Mouse (Mus musculus): ENCODE data around the gene Tmem151a. TPM values are rescaled to one million over a fixed set of nuclear protein-coding genes. Genes with fewer than 3 reads are reported as not detected.

Gene Tmem151a
- total RNA-seq (2018; cell fraction: chromatin; rRNA removed) = under 1 TPM in 1 of 26 experiments, not detected in 25; 0.51 TPM
- total RNA-seq (2018; cell fraction: cytosol; rRNA removed) = under 1 TPM in 17 of 26 experiments, not detected in 9; 0.03 to 0.33 (median 0.05) TPM
- under 1 TPM in 4 of 26 experiments, not detected in 22; 0.12 to 0.25 (median 0.15) TPM for total RNA-seq (2018; cell fraction: nucleus; rRNA removed)
- polyA plus RNA-seq (2018) = 0.04 to 0.26 TPM (median 0.06 TPM) in 3 replicates

DNA sequence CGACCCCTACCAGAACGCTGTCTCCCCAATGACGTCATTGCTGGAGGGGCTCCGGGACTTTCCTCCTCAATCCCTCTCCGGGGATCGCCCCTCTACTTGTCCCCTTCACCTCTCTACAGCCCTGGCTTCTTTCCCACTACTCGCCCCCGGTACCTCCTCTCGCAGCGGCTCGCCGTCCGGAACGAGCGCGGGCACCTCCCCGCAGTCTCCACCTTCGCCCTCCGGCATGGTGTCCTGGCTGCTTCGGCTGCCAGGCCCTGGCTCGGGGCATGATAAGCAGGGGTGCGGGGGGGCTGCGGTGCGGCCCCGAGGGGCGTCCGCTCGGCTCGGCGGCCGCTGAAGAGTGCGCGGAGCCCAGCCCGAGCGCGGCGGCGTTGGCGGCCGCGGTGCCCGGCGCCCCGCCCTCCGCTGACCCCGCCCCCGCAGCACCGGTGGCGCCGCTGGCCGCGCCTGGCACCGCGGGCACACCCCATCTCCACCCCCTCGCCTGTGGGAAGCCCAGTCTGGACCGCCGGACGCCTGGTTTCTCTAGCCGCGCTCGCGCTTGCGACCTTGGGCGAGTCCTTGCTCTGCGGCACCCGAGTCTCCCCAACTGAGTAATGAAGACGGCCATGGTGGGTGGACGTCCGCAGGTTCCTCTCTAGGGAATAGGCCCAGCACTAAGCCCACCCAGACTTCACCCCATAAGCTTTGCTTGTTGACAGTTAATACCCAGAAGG lies at the start of gene Tmem151a:
TSS of gene Tmem151a (minus strand) at position 387 of the 719 bp plus-strand sequence.
- WGBS (ENCODE audit: missing documents) = 1% methylated on average over 25 of the region's 69 CpGs
- Histone ChIP-seq H3K4me3 (ENCODE audit: inconsistent target) (no peak within 1 kb of the TSS; the same call in 1 of the 2 replicates), H3K36me3 (ENCODE audit: inconsistent target) (no peaks in the 10 kb centered on the region), H3K27ac (no peak within 1 kb of the TSS), H3K79me2 (ENCODE audit: inconsistent target) (peaks cover 9% of the 10 kb centered on the region; the same call in 1 of the 2 replicates)

DNA sequence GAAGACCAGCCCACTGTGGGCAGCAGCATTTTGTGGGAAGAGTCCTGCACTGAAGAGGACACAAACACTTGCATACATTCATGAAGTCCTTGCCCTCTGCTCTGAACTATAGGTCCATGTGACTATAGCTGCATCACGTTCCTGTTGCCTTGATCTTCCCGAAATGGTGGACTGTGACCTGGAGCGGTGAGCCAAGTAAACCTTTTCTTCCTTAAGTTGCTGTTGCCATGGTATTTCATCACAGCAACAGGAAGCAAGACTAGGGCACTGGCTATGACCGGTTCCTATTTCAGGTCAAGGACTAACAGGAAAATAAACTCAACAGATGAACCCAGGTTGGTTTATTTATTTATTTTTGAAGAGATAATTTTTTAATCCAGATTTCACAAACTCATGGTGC lies 45.9 kb upstream of the Tmem151a start:
- WGBS (ENCODE audit: missing documents) = 37% methylated on average over 4 of the region's 4 CpGs
- no peak overlapping the region for H3K4me3 ChIP-seq (ENCODE audit: inconsistent target)
- peaks cover 12% of the 10 kb centered on the region; the same call in 1 of the 2 replicates for H3K36me3 ChIP-seq (ENCODE audit: inconsistent target)
- no peaks in the 10 kb centered on the region for H3K79me2 ChIP-seq (ENCODE audit: inconsistent target)
- H3K27ac ChIP-seq = no peak overlapping the region

DNA sequence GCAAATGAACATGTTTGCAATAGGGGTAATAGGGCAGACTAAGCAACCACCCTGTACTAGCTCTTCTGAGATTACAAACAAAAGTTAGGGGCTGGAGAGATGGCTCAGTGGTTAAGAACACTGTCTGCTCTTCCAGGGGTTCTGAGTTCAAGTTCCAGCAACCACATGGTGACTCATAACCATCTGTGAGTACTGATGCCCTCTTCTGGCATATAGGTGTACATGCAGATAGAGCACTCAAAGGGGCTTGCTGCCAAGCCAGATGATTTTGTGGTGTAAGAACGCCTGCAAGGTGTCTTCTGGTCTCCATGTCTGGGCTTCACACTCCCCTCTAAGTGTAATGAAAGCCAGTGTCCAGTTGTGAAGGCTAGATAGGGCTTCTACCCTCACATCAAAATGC lies 44.4 kb upstream of the Tmem151a start:
- WGBS (ENCODE audit: missing documents) = 27% methylated on average over 1 of the region's 1 CpGs
- no peak overlapping the region for H3K4me3 ChIP-seq (ENCODE audit: inconsistent target)
- no peaks in the 10 kb centered on the region for H3K79me2 ChIP-seq (ENCODE audit: inconsistent target)
- no peak overlapping the region for H3K27ac ChIP-seq
- peaks cover 7% of the 10 kb centered on the region; the same call in 1 of the 2 replicates for H3K36me3 ChIP-seq (ENCODE audit: inconsistent target)

GRCm38 (mm10) chr19:5124055-5124614 lies 38.8 kb upstream of the Tmem151a start:
- 61% methylated on average over 6 of the region's 7 CpGs for WGBS (ENCODE audit: missing documents)
- Histone ChIP-seq H3K36me3 (ENCODE audit: inconsistent target) (no peaks in the 10 kb centered on the region), H3K4me3 (ENCODE audit: inconsistent target) (no peak overlapping the region), H3K79me2 (ENCODE audit: inconsistent target) (no peaks in the 10 kb centered on the region), H3K27ac (no peak overlapping the region)

DNA sequence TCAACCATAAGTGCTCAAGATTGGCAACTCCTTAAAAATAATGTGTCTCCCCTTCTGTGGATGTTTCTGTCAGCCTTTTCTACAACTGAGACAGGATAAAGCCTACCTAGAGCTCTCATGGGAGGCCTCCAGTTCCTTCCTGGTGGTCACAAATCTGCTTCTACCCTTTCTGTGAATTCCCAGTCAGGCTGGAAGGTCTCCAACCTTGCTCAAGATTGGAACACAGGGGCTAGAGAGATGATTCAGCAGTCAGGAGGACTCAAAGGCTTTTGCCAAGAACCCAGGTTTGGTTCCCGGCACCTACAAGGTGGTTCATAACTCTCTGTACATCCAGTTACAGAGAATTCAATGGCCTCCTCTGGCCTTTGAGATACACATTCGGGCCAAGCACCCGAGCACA lies 37.9 kb upstream of the Tmem151a start:
- no peaks in the 10 kb centered on the region for H3K36me3 ChIP-seq (ENCODE audit: inconsistent target)
- WGBS (ENCODE audit: missing documents) = 69% methylated on average over 3 of the region's 3 CpGs
- H3K27ac ChIP-seq = no peak overlapping the region
- no peaks in the 10 kb centered on the region for H3K79me2 ChIP-seq (ENCODE audit: inconsistent target)
- H3K4me3 ChIP-seq (ENCODE audit: inconsistent target) = no peak overlapping the region

- Histone ChIP-seq H3K36me3 (ENCODE audit: inconsistent target) (no peaks in the 10 kb centered on the region), H3K4me3 (ENCODE audit: inconsistent target) (no peak overlapping the region), H3K79me2 (ENCODE audit: inconsistent target) (no peaks in the 10 kb centered on the region), H3K27ac (no peak overlapping the region)
- WGBS (ENCODE audit: missing documents) = 83% methylated on average over 10 of the region's 10 CpGs
Measured at GRCm38 (mm10) chr19:5122492-5122891, 37.2 kb upstream of the Tmem151a start.

DNA sequence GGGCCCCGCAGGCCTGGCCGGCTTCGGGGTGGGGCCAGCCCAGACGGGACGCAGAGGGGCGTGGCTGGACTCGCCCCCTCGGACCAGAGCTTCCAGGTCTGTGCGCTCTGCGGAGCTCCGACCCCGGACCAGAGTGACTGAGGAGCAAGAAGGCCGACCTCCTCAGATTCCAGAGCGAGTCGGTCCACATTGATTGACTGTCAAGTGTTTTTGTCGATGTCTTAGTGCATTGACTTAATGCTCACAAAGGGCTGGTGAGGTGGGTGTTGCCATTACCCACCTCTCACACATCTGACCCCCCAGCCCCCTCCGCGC lies 33.0 kb upstream of the Tmem151a start, which contains the start of gene Klc2:
TSS of gene Klc2 (minus strand) at position 177 of the 315 bp plus-strand sequence.
- 5% methylated on average over 18 of the region's 18 CpGs for WGBS (ENCODE audit: missing documents)
- Histone ChIP-seq H3K4me3 (ENCODE audit: inconsistent target) (peak within 1 kb of the TSS; percentile 38), H3K36me3 (ENCODE audit: inconsistent target) (no peaks in the 10 kb centered on the region), H3K79me2 (ENCODE audit: inconsistent target) (no peaks in the 10 kb centered on the region), H3K27ac (no peak within 1 kb of the TSS)

GRCm38 (mm10) chr19:5117494-5118383 lies 32.4 kb upstream of the Tmem151a start:
- Histone ChIP-seq H3K79me2 (ENCODE audit: inconsistent target) (no peaks in the 10 kb centered on the region), H3K27ac (no peak overlapping the region), H3K36me3 (ENCODE audit: inconsistent target) (no peaks in the 10 kb centered on the region), H3K4me3 (ENCODE audit: inconsistent target) (peak overlapping the region; percentile 38)
- under 1% methylated on average over 82 of the region's 83 CpGs for WGBS (ENCODE audit: missing documents)

GRCm38 (mm10) chr19:5113783-5114182 lies 28.5 kb upstream of the Tmem151a start:
- H3K79me2 ChIP-seq (ENCODE audit: inconsistent target) = no peaks in the 10 kb centered on the region
- H3K36me3 ChIP-seq (ENCODE audit: inconsistent target) = peaks cover 9% of the 10 kb centered on the region
- no peak overlapping the region for H3K27ac ChIP-seq
- 87% methylated on average over 7 of the region's 7 CpGs for WGBS (ENCODE audit: missing documents)
- H3K4me3 ChIP-seq (ENCODE audit: inconsistent target) = no peak overlapping the region

DNA sequence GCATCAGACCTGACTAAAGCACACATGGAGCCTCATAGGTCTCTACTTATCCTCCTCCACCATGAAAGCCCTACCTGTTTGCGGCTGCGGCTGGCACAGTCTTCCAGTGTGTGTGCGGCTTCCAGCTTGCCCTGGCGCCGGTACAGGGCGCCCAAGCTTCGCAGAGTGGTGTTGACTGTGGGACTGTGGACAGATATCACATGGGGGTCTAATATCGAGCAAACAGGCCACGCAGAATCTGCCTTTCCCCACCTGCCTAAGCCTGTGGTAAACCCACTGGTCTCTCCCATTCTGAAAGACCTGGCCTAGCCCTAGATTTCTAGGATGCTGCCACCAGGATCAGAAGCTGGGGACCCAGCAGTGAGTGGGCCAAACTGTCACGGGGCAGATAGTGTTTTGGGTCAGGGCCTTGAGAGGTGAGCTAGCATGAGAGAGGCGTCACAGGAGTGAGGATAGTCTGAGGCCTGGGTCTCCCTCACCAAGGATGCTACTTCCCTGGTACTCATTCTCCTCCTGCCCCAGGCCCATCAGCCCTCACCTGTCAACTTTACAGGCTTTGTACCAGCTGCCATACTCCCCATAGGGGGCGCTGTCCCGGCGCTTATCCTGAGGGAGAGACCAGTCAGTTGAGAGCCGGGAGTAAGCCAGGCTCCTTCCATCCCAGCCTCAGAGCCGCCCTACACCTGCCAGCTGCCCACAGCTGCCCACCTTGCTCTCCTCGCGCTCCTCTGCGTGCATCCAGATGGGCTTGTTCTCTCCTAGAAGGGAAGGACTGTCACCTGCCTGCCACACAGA lies 24.5 kb upstream of the Tmem151a start:
- Histone ChIP-seq H3K27ac (no peak overlapping the region), H3K4me3 (ENCODE audit: inconsistent target) (no peak overlapping the region), H3K36me3 (ENCODE audit: inconsistent target) (peaks cover 9% of the 10 kb centered on the region), H3K79me2 (ENCODE audit: inconsistent target) (peaks cover 17% of the 10 kb centered on the region)
- WGBS (ENCODE audit: missing documents) = 86% methylated on average over 19 of the region's 19 CpGs

- H3K27ac ChIP-seq = no peak overlapping the region
- peaks cover 26% of the 10 kb centered on the region for H3K79me2 ChIP-seq (ENCODE audit: inconsistent target)
- 93% methylated on average over 4 of the region's 4 CpGs for WGBS (ENCODE audit: missing documents)
- peaks cover 20% of the 10 kb centered on the region for H3K36me3 ChIP-seq (ENCODE audit: inconsistent target)
- no peak overlapping the region for H3K4me3 ChIP-seq (ENCODE audit: inconsistent target)
Measured at GRCm38 (mm10) chr19:5108702-5109101, 23.4 kb upstream of the Tmem151a start.

DNA sequence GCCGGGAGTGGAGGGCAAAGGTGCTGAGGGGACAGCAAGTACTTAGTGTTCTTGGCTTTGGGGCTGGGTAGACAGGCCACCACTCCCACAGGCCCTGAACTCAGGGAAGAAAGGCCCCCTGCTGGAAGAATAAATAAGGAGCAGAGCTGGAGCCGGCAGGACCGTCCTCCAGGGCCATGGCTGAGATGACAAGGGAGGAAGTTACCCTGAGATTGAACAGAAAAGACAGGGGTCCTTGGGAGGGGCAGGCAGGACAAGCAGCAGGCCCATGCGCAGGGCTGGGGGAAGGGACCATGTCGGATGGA lies 22.9 kb upstream of the Tmem151a start:
- WGBS (ENCODE audit: missing documents) = 54% methylated on average over 5 of the region's 5 CpGs
- peaks cover 25% of the 10 kb centered on the region for H3K36me3 ChIP-seq (ENCODE audit: inconsistent target)
- H3K27ac ChIP-seq = no peak overlapping the region
- H3K4me3 ChIP-seq (ENCODE audit: inconsistent target) = no peak overlapping the region
- H3K79me2 ChIP-seq (ENCODE audit: inconsistent target) = peaks cover 26% of the 10 kb centered on the region

GRCm38 (mm10) chr19:5107556-5108270 lies 22.4 kb upstream of the Tmem151a start:
- no peak overlapping the region for H3K4me3 ChIP-seq (ENCODE audit: inconsistent target)
- H3K27ac ChIP-seq = no peak overlapping the region
- WGBS (ENCODE audit: missing documents) = 90% methylated on average over 17 of the region's 18 CpGs
- peaks cover 29% of the 10 kb centered on the region for H3K36me3 ChIP-seq (ENCODE audit: inconsistent target)
- H3K79me2 ChIP-seq (ENCODE audit: inconsistent target) = peaks cover 26% of the 10 kb centered on the region

All from macrophage (primary cell).